Mouse (Mus musculus) thymus, adult 2 months (tissue): Measurements from ENCODE around the gene Fbxl13.

ENCODE experiments used
- CTCF ChIP-seq: fragments of 200-500 bp; IDR thresholded peaks from 2 replicates; pipeline ENCODE4 v1.5.1; 2012; ENCODE audit warnings: mild to moderate bottlenecking, control low read depth, low read length, moderate library complexity, borderline replicate concordance; ENCODE audit not compliant: control insufficient read depth, poor library complexity, insufficient read depth; ENCODE audit errors: extremely low read depth
- POLR2A ChIP-seq: fragments of 200-500 bp; IDR thresholded peaks from 2 replicates; pipeline ENCODE4 v1.6.1; 2012; ENCODE audit warnings: mild to moderate bottlenecking, low read length, control low read depth, moderate library complexity; ENCODE audit not compliant: control insufficient read depth, poor library complexity, insufficient read depth; ENCODE audit errors: extremely low read depth

DNA sequence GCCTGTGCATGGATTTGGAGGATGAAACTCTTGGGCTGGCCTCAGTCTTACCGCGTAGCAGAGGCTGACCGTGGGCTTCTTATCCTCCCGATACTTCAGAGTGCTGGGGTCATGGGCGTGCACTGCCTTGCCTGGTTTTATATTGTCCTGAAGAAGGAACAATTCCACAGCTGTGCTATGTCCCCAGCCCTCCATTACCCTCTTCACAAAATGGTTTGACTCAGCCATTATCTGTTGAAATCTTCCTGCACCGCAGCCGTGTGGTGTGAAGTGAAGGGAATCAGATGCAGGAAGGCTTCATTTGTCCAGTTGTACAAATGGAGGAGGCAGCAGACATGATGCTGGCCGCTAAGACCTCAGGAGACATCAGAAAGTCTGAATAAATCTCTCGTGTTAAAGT, 11.5 kb upstream of the Fbxl13 start:
- TF ChIP-seq CTCF (no peak), POLR2A (no peak)
